Mouse (Mus musculus) kidney, postnatal 4 days (tissue): ENCODE measurements around the gene Commd8.
"Not testable (repeated sequence)": the region's sequence is repeated elsewhere in the genome, so short reads cannot be mapped to it uniquely, and the experiment has no call there.

Experiments
- DNase-seq, 2 experiments: peaks; one replicate each; pipeline ENCODE4 v3.0.0; 2021; ENCODE audit warnings: mixed read lengths in 2 of 2

Gene Commd8

GRCm38 (mm10) chr5:72164386-72164785 lies 3.6 kb downstream of the Commd8 start:
- peak; percentile 11 to 18 for DNase-seq

- no peak for DNase-seq
Observed at GRCm38 (mm10) chr5:72162855-72163254, 5.1 kb downstream of the Commd8 start.

- no peak for DNase-seq
Observed at GRCm38 (mm10) chr5:72160781-72161485, 7.1 kb downstream of the Commd8 start.

- no peak for DNase-seq
Observed at GRCm38 (mm10) chr5:72159537-72159936, 8.5 kb downstream of the Commd8 start.

GRCm38 (mm10) chr5:72158667-72159066 lies 9.3 kb downstream of the Commd8 start:
- no peak for DNase-seq

GRCm38 (mm10) chr5:72156598-72156997 lies 11.4 kb downstream of the Commd8 start:
- no peak for DNase-seq

- DNase-seq: not testable (repeated sequence)
Observed at GRCm38 (mm10) chr5:72155686-72156085, 12.3 kb downstream of the Commd8 start.

GRCm38 (mm10) chr5:72150870-72151269 lies 17.1 kb downstream of the Commd8 start:
- DNase-seq: no peak

- no peak for DNase-seq
Observed at GRCm38 (mm10) chr5:72148679-72149078, 19.3 kb downstream of the Commd8 start.

GRCm38 (mm10) chr5:72139619-72140018 lies 28.4 kb downstream of the Commd8 start:
- no peak for DNase-seq

- no peak for DNase-seq
Observed at GRCm38 (mm10) chr5:72138256-72138655, 29.7 kb downstream of the Commd8 start.

- no peak for DNase-seq
Observed at GRCm38 (mm10) chr5:72133906-72134305, 34.1 kb downstream of the Commd8 start.

- DNase-seq: no peak
Observed at GRCm38 (mm10) chr5:72126681-72127080, 41.3 kb downstream of the Commd8 start.

- no peak for DNase-seq
Observed at GRCm38 (mm10) chr5:72122414-72123037, 45.5 kb downstream of the Commd8 start.
